Mouse (Mus musculus) CH12.LX (cell line): ENCODE data around the gene Mgat4c.

ENCODE experiments used
- E2F4 ChIP-seq: IDR thresholded peaks from 2 replicates; pipeline ENCODE4 v1.6.1; 2011; ENCODE audit warnings: low read depth, low read length, improper control_type of control experiment; ENCODE audit not compliant: insufficient replicate concordance
- SIN3A ChIP-seq: IDR thresholded peaks from 2 replicates; pipeline ENCODE4 v1.6.1; 2012; ENCODE audit warnings: low read length, improper control_type of control experiment, inconsistent platforms

GRCm38 (mm10) chr10:101761828-101762227 lies 80.5 kb downstream of the Mgat4c start:
- TF ChIP-seq SIN3A (no peak), E2F4 (no peak)
